Mouse (Mus musculus): ENCODE data around the gene Epb41l2. TPM values are rescaled to one million over a fixed set of nuclear protein-coding genes. Genes with fewer than 3 reads are reported as not detected.

The Epb41l2 gene
- polyA plus RNA-seq, 1 experiment from 2014 or later: 45.5 TPM

DNA sequence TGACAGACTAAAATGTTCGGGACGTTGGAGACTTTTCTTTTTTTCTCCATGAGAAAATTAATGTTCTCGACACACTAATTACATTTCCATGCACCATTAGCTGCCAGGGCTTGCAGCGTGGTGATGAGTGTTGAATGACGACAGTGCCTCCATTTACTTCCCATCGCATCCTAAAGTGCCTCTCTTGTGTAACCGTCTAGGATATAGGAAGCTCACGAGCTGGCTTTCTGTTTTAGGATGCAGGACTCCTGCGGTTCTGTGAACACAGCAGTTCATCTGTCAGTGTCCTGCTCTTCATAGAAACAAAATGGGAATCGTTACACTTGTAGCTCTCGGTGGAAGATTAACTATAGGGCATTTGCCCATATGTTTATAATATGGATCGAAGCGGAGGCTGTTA lies 171.7 kb downstream of the Epb41l2 start:
- no peak for DNase-seq (ENCODE audit: low spot score)
- H3K27me3 ChIP-seq (ENCODE audit: insufficient read depth, low read length): no peaks in the 10 kb centered on the region
- no peak overlapping the region for H3K27ac ChIP-seq
- no peak for TF ChIP-seq CTCF (IDR thresholded peaks at IDR 0.05; ENCODE audit: low read depth)
- no peak for ATAC-seq (replicated peaks; ENCODE audit: low FRiP score, low read depth)
- no peaks in the 10 kb centered on the region for H3K36me3 ChIP-seq (ENCODE audit: insufficient read depth, low read length)
- no peak overlapping the region for H3K4me3 ChIP-seq (replicated peaks; ENCODE audit: low read depth, low read length)
- no peaks in the 10 kb centered on the region for H3K4me1 ChIP-seq (replicated peaks; ENCODE audit: insufficient read depth, low read length)
- WGBS: 55% methylated on average over 13 of the region's 13 CpGs
- no peak overlapping the region for H3K4me2 ChIP-seq (ENCODE audit: low read length)
- no peaks in the 10 kb centered on the region for H3K9me3 ChIP-seq (replicated peaks; ENCODE audit: low read length)
- no peak overlapping the region for H3K9ac ChIP-seq (ENCODE audit: low read depth, low read length)

DNA sequence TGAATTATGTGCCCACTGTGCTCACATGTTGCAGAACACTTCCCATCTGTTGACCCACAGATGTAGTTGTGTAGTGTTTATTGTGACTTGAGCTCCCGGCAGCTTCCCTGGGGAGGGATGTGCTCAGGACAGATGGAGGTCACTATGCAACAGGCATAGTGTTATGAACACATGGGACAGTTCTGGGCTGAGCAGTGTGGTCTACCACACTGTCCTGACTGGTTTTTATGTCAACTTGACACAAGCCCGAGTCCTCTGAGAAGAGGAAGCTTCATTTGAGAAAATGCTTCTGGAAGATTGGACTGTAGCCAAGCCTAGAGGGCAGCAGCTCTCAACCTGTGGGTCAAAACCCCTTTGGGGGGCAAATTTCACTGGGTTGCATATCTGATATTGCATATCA lies 173.5 kb downstream of the Epb41l2 start:
- Histone ChIP-seq H3K36me3 (ENCODE audit: insufficient read depth, low read length) (no peaks in the 10 kb centered on the region), H3K9ac (ENCODE audit: low read depth, low read length) (no peak overlapping the region), H3K4me3 (replicated peaks; ENCODE audit: low read depth, low read length) (no peak overlapping the region), H3K4me2 (ENCODE audit: low read length) (no peak overlapping the region), H3K27ac (no peak overlapping the region), H3K4me1 (replicated peaks; ENCODE audit: insufficient read depth, low read length) (no peaks in the 10 kb centered on the region), H3K27me3 (ENCODE audit: insufficient read depth, low read length) (no peaks in the 10 kb centered on the region), H3K9me3 (replicated peaks; ENCODE audit: low read length) (no peaks in the 10 kb centered on the region)
- TF ChIP-seq CTCF (IDR thresholded peaks at IDR 0.05; ENCODE audit: low read depth): no peak
- no peak for ATAC-seq (replicated peaks; ENCODE audit: low FRiP score, low read depth)
- DNase-seq (ENCODE audit: low spot score): no peak
- 53% methylated on average over 2 of the region's 2 CpGs for WGBS

DNA sequence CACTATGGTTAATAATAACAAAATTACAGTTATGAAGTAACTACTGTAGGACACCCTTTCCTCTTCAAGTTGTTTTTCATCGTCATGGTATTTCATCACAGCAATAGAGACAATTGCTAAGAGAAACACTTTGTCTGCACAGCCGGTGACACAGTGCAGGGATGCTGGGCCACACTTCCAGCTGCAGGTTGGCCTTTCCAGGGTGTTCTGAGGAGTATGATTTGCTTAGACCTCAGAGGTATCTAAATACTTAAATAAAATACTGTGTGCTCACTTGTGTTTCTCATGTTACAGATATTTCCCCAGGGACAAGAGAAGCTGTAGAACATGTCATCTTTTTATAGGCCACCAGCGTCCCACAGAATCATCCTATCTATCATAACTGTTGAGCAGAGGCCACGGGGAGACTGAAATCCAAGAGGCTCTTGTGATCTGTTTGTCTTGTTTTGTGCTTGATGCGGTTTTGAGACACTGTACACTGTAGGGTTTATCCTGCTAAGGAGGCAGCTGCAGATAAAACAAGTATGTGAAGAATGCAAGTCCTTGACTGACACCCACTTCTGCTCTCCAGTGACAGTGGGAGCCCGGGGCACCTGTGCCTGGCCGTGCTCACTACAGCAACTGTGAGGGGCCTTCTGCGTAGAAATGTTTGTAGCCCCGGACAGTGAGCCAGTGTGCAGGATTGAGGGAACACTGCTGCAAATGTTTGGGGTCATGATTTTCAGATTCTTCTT lies 174.1 kb downstream of the Epb41l2 start:
- H3K4me2 ChIP-seq (ENCODE audit: low read length): no peak overlapping the region
- DNase-seq (ENCODE audit: low spot score) (peak; percentile 35), ATAC-seq (replicated peaks; ENCODE audit: low FRiP score, low read depth) (no peak)

DNA sequence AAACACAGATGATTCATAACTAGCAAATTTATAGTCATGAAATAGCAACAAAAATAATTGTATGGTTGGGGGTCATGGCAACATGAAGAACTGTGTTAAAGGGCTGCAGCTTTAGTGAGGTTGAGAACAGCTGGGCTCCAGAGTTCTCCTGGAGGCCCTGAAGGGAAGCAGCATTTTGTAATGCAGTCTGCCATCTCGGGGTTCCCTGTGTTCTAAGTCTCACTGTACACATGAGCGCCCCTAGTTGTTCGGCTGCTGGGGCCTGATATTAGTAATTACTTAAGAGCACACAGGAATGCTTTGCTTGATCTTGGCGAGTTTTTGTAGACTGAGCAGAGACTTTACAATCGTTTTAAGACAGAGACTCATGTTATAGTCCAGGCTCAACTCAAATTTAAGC lies 174.9 kb downstream of the Epb41l2 start:
- H3K9me3 ChIP-seq (replicated peaks; ENCODE audit: low read length): no peaks in the 10 kb centered on the region
- ATAC-seq (replicated peaks; ENCODE audit: low FRiP score, low read depth): no peak
- no peak overlapping the region for H3K9ac ChIP-seq (ENCODE audit: low read depth, low read length)
- TF ChIP-seq CTCF (IDR thresholded peaks at IDR 0.05; ENCODE audit: low read depth): no peak
- no peak overlapping the region for H3K4me2 ChIP-seq (ENCODE audit: low read length)
- WGBS: 79% methylated on average over 5 of the region's 5 CpGs
- H3K36me3 ChIP-seq (ENCODE audit: insufficient read depth, low read length): no peaks in the 10 kb centered on the region
- H3K4me1 ChIP-seq (replicated peaks; ENCODE audit: insufficient read depth, low read length): no peaks in the 10 kb centered on the region
- H3K27ac ChIP-seq: no peak overlapping the region
- DNase-seq (ENCODE audit: low spot score): no peak
- no peaks in the 10 kb centered on the region for H3K27me3 ChIP-seq (ENCODE audit: insufficient read depth, low read length)
- no peak overlapping the region for H3K4me3 ChIP-seq (replicated peaks; ENCODE audit: low read depth, low read length)

More for the DNA sequence above, 174.1 kb downstream of the Epb41l2 start:
- Histone ChIP-seq H3K4me3 (replicated peaks; ENCODE audit: low read depth, low read length) (no peak overlapping the region), H3K4me1 (replicated peaks; ENCODE audit: insufficient read depth, low read length) (no peaks in the 10 kb centered on the region), H3K9ac (ENCODE audit: low read depth, low read length) (no peak overlapping the region), H3K9me3 (replicated peaks; ENCODE audit: low read length) (no peaks in the 10 kb centered on the region), H3K27ac (no peak overlapping the region), H3K36me3 (ENCODE audit: insufficient read depth, low read length) (no peaks in the 10 kb centered on the region), H3K27me3 (ENCODE audit: insufficient read depth, low read length) (no peaks in the 10 kb centered on the region)
- WGBS: 58% methylated on average over 9 of the region's 9 CpGs
- no peak for TF ChIP-seq CTCF (IDR thresholded peaks at IDR 0.05; ENCODE audit: low read depth)

DNA sequence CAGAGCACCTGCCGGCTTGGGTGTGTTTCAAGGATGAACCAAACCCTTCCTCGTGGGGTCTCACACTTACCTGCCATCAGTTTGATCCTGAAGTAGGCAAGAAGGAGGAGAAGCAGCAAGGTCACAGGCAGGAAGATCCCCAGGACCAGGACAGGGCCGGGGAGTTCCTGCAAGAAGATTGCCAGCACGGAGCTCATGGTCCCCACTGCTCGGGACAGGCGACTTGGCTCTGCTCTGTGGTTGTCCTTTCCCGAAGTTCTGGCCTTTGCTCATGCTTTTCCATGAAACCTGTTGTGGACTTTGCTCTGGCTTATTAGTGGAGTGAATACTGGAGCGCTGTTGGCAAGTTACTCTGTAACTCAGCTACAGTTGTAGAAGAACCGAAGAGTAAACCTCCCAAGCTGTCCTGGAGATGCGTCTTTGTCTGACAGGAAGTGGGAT lies 176.3 kb downstream of the Epb41l2 start, which contains the start of gene Smlr1:
Smlr1 (minus strand) TSS at position 377 of the 441 bp plus-strand sequence.
- no peak for DNase-seq (ENCODE audit: low spot score)
- 86% methylated on average over 10 of the region's 10 CpGs for WGBS
- Histone ChIP-seq H3K27ac (no peak within 1 kb of the TSS), H3K9me3 (replicated peaks; ENCODE audit: low read length) (no peaks in the 10 kb centered on the region), H3K9ac (ENCODE audit: low read depth, low read length) (no peak within 1 kb of the TSS), H3K36me3 (ENCODE audit: insufficient read depth, low read length) (no peaks in the 10 kb centered on the region), H3K4me3 (replicated peaks; ENCODE audit: low read depth, low read length) (no peak within 1 kb of the TSS), H3K27me3 (ENCODE audit: insufficient read depth, low read length) (no peaks in the 10 kb centered on the region), H3K4me1 (replicated peaks; ENCODE audit: insufficient read depth, low read length) (no peaks in the 10 kb centered on the region), H3K4me2 (ENCODE audit: low read length) (no peak within 1 kb of the TSS)
- TF ChIP-seq CTCF (IDR thresholded peaks at IDR 0.05; ENCODE audit: low read depth): no peak
- ATAC-seq (replicated peaks; ENCODE audit: low FRiP score, low read depth): no peak

DNA sequence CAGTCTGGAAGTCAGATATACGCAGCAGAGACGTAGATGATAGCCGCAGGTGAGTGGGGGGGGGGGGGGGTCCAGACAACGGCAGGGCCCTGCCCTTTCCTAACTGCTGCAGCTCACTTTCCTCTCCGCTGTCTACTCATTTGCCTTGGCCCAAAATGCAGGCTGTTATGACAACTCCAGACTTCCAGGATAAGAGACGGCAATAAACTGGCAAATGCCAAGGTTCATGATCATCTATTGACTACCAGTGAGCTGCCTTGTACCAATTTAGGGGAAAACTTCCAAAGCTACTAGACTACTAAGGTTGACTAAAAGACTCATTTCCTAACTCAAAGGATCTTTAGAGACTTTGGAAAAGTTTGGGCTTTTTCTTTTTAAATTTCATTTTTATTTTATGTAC lies 177.0 kb downstream of the Epb41l2 start:
- H3K4me3 ChIP-seq (replicated peaks; ENCODE audit: low read depth, low read length): no peak overlapping the region
- 90% methylated on average over 6 of the region's 6 CpGs for WGBS
- H3K9me3 ChIP-seq (replicated peaks; ENCODE audit: low read length): no peaks in the 10 kb centered on the region
- DNase-seq (ENCODE audit: low spot score) (no peak), ATAC-seq (replicated peaks; ENCODE audit: low FRiP score, low read depth) (no peak)
- no peak for TF ChIP-seq CTCF (IDR thresholded peaks at IDR 0.05; ENCODE audit: low read depth)
- no peaks in the 10 kb centered on the region for H3K27me3 ChIP-seq (ENCODE audit: insufficient read depth, low read length)
- H3K4me1 ChIP-seq (replicated peaks; ENCODE audit: insufficient read depth, low read length): no peaks in the 10 kb centered on the region
- no peak overlapping the region for H3K9ac ChIP-seq (ENCODE audit: low read depth, low read length)
- H3K36me3 ChIP-seq (ENCODE audit: insufficient read depth, low read length): no peaks in the 10 kb centered on the region
- no peak overlapping the region for H3K4me2 ChIP-seq (ENCODE audit: low read length)
- no peak overlapping the region for H3K27ac ChIP-seq
